Mouse (Mus musculus): ENCODE measurements around the gene Cd63. TPM values are rescaled to one million over a fixed set of nuclear protein-coding genes. Genes with fewer than 3 reads are reported as not detected.

The Cd63 gene
- total RNA-seq, 4 experiments from 2014 or later = 76.9 to 199 (median 126) TPM

DNA sequence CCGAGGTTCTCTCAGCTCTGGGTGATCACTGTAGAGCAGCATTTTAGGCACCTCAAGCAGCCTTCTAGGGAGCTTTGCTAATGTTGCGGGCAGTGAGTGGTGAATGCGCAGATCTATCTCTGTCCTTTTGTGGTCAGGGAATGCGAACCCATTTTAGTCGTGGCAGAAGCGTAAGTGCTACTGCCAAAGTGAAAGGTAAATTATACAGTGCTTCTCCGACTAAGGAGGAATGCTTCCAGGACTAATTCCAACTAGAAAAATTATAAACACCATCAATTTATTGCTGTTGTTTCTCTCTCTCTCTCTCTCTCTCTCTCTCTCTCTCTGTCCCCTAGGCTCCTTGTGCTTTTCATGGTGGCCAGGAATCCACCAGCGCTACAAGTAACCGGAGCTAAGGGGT, 23.1 kb downstream of the Cd63 start, which contains the start of gene Bloc1s1:
Gene Bloc1s1 (minus strand): TSS at position 101 of the 400 bp plus-strand sequence.
- no peak for DNase-seq (ENCODE audit: low spot score in 2 of 2)

DNA sequence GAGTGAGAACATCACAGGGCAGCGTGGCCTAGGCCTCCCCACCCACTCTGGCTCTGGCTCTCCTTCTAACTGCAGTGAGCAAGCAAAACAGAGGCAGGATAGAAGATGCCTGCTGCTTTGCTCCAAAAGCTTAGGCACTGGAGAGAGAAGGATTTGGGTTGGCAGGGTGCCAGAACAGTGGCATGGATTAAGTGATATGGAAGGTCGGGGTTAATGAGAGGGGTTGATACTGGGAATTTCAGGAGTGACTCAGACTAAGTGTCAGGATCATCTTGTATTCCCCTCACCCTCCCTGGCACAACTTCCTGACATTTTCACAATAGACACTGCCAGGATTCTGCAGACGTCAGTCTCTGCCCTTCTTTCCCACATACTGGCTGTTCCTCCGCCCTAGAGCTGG, 27.6 kb downstream of the Cd63 start:
- no peak for DNase-seq (ENCODE audit: low spot score in 2 of 2)

DNA sequence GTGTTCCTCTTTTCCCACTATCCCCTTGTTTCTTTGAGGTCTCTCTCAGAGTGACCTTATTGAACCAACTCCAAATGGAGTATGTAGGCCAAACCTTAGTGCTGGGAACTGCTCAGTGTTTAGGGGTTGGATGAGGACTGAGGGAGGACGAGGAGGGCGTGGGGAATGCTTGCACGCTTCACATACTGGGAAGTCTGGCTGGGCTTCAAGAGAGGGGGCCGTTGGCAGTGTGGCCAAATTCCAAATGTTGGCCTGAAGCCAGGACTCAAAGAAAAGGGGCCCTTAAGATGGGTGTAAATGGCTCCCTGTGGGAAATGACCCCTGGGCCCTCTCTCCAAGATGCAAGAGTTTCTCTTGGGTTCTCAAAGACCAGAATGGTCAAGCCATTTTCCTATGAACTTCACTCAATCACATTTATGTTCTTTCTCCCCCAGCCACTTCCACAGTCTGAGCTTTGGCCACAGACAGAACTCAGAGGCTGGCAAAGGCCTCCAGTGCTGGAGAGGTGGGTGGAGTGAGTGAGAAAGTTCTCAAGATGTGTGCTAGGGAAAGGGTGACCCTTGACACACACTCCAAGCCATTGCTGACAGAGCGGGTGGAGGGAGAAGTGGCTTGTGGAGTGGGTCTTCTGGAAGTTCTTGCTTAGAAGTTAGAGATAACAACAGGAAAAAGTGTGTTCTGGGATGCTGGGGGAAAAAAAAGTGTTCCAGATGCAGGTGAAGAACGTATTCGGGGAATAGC, 29.0 kb downstream of the Cd63 start:
- DNase-seq (ENCODE audit: low spot score in 2 of 2) = no peak

DNA sequence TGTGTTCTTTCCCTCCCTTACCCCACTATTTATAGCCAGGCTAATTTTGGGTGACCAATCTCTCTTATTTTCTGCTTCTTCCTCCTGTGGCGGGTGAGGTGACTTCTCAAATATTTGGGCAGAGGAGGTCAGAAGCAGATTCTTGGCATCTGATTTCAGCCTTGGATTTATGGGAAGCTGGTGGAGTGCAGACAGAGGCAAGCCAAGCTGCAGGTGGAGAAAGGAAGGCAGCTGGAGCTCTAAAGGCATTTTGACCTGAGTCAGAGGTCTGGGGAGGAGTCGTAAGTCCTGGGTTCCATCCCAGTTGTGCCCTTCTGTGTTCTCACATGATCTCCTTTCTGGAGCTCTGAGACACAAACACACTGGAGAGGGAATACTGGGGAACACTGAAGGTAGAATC, 30.7 kb downstream of the Cd63 start:
- DNase-seq (ENCODE audit: low spot score in 2 of 2) = no peak

DNA sequence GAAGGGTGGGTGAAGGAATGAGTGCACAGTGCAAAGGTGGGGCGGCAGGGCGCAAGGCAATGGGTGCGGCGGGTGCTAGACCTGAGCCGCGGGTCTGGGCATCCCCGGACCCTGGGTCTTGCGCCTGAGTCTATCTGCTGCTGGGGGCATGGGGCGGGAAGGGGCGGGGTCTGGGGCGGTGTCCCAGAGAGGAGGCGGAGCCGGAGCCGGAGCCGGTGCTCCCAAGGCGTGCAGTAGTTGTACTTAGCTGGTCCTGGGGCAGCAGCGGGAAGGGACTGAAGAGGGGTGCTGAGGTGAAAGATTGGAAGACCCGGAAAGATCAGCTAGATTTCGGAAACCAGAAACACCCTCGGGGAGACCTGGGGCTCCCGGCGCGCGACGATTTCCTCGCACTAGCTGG, 32.8 kb downstream of the Cd63 start, which contains the start of gene Itga7:
Gene Itga7 (plus strand): TSS at position 245 of the 400 bp plus-strand sequence.
- no peak for DNase-seq (ENCODE audit: low spot score in 2 of 2)

DNA sequence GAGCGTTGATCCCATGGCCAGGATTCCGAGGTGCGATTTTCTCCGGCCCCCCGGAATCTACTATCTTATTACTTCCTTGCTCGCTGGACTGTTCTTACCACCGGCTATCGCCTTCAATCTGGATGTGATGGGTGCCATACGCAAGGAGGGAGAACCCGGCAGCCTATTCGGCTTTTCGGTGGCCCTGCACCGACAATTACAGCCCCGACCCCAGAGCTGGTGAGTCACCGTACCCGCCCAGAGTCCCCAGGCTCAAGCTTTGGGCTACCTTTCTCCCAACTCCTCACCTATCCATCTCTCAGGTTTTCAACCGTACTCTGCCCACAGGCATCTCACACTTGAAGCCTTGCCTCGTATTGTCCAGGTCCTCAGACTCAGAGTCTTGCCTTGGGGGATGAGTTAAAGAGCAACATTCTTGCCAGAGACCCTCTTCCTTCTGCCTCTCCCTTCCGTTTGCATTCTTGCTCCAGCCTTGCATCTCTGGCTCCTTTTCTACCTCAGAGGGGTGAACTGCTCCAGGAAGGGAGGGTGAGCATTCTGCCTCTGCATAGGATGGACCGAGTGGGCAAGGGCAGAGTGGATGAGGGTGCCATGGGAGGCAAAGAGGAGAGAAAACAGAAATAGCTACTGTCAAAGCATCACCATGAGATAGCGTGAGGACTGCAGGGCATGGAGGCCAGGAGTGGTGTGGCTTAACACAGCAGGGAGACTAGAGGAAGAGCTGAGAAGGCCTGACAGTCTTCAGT, 33.4 kb downstream of the Cd63 start:
- DNase-seq (ENCODE audit: low spot score in 2 of 2) = no peak

DNA sequence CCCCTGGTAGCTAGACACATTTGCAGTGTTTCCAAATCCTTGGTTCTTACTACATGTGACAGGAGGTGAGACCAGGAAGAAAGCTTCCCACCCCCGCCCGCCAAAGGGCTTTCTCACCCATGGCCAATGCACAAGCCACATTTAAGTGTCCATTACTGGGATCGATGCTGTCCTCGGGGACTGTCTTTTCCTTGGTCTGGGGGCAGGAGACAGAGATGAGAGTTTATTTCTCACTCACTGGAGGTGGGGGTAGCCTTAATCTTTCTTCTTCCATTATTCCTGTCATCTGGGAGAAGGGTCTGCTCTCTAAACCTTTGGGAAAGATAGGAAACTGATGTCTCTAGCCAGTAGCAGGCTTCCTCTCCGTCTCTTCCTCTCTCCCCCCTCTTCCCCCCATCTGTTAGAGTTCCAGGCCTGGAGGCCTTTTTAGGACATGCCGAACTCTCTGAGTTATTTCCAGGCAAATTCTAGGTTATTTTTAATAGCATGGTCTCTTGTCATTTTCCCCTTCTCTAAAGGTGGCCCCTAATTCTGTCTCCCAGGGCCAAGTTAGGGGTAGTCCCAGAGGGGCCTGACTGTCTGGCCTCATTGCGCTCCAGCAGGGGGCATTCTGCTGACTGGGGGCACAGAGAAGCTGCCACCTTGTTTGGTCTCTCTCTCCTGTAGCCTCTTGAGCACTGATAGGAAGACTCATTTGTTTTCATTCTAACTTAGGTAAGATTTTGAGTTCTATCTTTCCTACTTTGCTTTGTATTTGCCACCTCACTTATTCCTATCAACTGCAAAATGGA, 34.4 kb downstream of the Cd63 start:
- DNase-seq (ENCODE audit: low spot score in 2 of 2) = no peak

DNA sequence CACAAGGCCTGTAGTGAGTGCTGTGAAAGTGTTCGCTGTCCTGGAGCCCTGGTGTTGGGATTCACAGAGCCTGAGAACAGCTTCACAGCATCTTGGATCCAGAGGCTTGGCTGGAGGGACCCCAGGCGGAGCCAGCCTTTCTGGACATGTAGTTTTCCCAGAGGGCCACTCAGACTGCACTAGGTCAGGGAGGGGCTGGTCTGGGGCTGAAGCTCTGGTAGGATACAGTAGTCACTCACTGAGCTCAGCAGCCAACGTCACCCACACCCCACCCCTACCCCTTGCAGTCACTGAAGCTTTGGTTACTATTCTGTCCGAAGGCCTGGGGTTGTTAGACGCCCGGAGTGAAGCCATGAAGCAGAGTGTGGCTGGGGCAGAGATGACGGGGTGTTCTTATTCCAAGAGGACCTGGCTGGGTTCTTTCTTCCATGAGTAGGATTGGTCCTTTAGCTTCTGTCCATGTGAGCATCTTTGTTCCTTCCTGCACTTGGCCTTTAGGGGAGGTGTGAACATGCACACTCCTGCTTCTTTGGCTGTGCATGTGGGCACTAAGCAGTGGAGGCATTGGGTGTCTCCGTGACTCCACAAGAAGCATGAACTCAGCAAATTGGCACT, 35.1 kb downstream of the Cd63 start:
- DNase-seq (ENCODE audit: low spot score in 2 of 2) = no peak

DNA sequence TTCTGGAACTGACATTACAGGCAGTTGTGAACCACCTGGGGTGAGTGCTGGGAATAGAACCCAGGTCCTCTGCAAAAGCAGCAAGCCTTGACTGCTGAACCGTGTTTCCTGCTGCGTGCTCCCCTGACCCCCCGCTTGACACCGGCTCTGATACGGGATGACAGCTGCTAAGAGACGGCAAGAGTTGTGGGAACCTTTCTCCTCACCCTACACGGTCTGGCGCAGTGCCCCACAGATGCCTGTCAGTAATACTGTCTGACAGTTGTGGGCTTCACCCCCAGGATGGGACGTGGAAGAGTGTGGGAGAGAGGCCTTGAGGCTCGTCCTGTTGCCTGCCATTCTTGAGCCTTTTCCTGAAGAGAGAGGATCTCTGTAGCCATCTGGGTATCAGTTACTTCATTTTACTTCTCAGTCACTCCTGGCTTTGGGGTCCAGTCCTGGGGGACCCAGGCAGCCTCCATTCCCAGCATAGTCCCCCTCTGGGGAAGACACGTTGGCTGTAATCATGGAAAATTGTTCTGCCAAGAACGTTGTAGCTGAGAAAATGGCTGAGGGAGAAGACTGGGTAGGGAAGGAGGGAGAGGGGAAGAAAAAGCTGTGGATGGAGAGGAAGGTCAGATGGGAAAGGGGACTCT, 37.1 kb downstream of the Cd63 start:
- DNase-seq (ENCODE audit: low spot score in 2 of 2) = no peak

DNA sequence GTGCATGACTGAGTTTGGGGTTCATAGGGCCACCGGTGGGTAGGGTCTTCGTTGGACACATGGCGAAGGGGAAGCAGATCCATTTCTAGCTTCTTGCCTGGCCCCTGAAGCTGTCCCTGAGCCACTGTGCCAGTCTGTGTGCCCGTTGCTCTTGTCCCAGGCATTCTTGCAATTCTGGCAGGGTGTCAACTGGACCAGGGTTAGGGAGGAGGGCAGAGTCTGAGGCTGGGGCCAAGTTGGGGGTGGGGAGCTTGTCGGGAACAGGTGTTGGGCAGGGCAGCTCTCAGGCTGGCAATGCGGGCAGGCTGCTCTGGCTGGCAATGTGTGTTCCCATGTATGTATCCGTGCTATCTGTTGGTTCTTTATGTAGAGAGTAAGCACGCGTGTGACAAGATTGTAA, 37.7 kb downstream of the Cd63 start:
- DNase-seq (ENCODE audit: low spot score in 2 of 2) = no peak

DNA sequence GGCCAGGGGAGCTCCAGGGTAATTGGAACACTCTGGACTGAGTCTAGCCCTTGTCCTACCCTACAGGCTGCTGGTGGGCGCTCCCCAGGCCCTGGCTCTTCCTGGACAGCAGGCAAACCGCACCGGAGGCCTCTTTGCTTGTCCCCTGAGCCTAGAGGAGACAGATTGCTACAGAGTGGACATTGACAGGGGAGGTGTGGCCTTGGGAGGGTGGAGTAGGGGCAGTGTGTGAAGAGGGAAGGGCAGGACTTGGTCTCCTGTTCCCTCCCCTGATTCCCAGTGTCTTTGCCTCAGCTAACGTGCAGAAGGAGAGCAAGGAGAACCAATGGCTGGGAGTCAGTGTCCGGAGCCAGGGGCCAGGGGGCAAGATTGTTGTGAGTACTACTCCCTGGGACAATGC, 38.2 kb downstream of the Cd63 start:
- DNase-seq (ENCODE audit: low spot score in 2 of 2) = no peak

DNA sequence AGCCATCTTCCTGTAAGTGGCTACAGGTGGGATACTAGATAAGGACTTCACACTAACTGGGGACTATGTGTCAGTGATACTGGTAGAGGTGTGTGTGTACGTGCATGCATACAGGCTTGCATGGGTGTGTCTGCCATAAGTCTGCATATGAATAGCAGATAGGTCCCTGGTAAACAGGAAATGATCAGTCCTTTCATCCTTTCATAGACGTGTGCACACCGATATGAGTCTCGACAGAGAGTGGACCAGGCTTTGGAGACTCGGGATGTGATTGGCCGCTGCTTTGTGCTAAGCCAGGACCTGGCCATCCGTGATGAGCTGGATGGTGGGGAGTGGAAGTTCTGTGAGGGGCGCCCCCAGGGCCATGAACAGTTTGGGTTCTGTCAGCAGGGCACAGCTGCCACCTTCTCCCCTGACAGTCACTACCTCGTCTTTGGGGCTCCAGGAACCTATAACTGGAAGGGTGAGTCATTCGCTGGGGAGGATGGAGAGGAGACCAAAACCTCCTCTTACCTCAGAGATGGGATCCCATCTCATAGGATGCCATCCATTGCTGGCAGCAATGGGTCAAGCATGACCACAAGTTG, 39.8 kb downstream of the Cd63 start:
- no peak for DNase-seq (ENCODE audit: low spot score in 2 of 2)

DNA sequence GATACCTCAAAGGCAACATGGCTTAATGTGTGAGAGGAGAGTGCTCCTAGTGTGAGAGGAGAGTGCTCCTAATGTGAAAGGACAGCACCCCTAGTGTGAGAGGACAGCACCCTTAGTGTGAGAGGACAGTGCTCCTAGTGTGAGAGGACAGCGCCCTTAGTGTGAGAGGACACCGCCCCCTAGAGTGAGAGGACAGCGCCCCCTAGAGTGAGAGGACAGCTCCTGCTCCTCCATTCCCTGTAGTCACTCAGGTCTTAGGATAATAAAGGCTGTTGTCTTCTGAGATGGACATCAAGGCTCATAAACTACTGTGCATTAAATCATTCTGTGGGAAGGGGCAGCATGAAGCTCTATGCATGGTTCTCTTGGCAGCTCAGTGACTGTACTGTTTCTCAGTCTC, 44.9 kb downstream of the Cd63 start:
- DNase-seq (ENCODE audit: low spot score in 2 of 2) = no peak

DNA sequence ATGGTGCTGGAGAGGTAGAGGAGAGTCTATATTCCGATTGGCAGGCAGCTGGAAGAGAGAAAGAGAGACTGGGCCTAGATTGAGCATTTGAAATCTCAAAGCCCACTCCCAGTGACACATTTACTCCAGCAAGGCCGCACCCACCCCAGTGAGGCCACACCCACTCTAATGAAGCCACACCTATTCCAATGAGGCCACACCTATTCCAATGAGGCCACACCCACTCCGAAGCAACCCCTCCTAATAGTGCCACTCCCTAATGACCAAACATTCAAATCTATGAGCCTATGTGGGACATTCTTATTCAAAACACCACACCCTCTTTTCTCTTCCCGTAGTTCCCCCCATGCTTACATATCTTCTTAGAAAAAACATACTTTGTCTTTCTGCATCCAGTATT, 46.7 kb downstream of the Cd63 start:
- DNase-seq (ENCODE audit: low spot score in 2 of 2) = no peak

DNA sequence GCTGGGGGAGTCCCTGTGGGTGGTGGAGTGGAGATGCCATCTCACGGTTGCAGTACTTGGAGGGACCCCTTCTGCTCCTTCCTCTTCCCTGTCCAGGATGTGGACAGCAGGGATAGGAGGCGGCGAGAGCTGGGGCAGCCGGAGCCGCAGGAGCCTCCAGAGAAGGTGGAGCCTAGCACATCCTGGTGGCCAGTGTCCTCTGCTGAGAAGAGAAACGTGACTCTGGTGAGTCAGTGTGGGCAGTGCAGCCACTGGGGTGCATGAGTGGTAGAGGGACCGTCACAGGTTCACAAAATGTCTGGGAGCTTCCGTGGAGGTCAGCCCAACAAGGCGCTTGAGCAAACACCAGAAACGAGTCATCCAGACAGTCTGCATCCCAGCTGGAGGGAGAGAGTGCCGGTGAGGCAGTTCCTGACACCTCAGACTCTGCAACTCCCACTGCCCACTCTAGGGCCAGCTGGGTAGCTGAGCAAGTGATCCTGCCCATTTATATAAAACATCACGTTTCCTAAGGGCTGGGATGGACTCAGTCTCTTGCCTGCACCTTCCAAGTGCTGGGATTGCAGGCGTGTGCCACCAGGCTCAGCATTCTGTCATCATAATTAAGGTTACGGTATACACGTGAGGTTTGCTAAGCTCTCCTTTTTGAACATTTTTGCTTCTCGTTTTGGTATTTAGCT, 49.6 kb downstream of the Cd63 start:
- DNase-seq (ENCODE audit: low spot score in 2 of 2) = no peak

DNA sequence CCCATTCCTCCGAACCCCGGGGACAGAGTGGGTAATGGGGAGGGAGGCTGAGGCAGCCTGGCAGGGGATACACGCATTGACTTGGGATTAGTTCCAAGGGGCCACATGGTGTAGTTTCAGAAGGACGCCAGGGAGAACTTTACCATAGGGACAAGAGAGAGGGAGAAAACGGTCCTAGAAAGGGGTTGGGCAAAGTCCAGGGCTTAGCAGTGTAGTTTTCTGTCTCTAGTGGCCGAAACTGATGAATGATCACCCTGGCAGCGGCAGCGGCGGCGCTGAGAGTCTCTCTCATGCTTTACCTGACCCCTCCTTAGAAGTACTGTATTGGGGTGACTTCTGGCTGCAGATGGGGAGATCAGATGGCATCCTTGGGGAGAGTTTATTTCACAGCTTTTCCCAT, 57.6 kb downstream of the Cd63 start:
- DNase-seq (ENCODE audit: low spot score in 2 of 2) = no peak

DNA sequence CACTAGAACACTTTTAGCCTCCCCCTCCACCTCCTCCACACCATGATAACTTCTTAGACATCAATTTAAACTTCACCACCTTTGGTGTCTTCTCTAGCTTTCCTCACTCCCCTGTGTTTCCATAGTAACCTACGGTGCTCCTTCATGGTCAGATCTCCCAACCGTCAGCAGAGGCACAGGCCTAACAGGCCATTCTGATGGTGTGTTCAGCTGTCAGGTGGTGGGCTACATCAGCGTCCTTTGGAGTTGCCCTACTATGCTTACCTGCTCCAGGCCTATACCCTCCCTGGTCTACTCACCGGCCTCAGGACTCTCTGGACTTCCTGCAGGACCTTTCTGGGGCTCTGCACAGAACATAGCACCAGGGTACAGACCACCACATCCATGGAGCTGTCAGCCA, 59.4 kb downstream of the Cd63 start:
- no peak for DNase-seq (ENCODE audit: low spot score in 2 of 2)

DNA sequence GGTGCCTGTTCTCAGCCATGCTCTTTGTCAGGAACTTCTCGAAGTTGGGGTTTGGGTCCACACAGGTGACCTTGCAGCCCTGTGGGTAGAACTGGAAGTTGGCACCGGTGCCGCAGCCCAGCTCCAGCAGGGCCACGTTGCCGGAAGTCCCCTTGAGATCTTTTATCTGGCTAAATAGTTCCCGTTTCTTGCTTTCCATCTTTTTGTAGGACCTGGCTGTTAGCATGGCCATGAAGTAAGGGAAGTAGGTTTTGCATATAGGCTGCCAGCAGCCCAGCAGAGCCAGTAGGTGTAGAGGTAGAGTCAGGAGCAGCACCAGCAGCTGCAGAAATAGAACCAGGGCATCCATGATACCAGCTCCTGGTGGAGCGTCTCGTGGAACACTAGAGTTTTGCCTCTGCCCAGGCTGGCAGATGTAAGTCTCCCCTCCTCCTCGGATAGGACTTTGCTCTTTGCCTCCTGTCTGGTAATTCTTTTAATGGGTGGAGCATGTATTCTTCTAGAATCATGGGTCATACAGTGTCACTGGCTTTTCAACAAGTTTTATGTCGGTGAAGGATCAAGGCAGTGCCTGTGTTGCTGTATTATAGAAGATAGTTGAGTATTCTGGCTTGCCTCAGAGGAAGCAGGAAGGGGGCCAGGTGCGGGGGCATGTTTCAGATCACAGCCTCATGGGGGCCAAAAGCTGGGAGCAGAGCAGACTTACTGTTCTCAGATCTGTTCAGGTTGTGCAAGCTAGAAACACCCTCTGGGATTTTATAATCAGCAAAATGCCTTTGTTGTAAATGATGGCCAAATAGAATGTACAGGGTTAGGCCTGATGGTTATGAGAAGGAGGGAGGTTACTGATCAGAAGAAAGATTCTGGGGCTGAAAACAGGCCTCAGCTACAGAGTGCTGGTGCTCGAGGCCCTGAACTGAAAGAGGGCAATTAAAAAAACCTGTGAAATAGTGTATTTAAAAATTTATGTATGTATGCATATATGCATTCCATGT, 60.1 kb downstream of the Cd63 start, which contains the start of gene Mettl7b:
Gene Mettl7b (minus strand): TSS at position 399 of the 995 bp plus-strand sequence.
- DNase-seq (ENCODE audit: low spot score in 2 of 2) = no peak

All from layer of hippocampus, adult 8-10 months (tissue).